In genomic region chr12:10411453-10411852, GRCm38 (mm10) we compare ENCODE assay signal across 42 mouse cellular contexts. TPM values are rescaled to one million over a fixed set of nuclear protein-coding genes. Genes with fewer than 3 reads are reported as not detected.
"Had no signal": no experiment of that assay in that cellular context is flagged by ENCODE, and none has a peak within 500 bp of the region (broad histone marks: within the 10 kb centered on the region; RNA-seq: fewer than 3 reads in every experiment).

No protein-coding gene starts in this region.

- H3K36me3 ChIP-seq: heart, embryonic 10.5 days; heart, embryonic 12.5 days; hindbrain, embryonic 10.5 days; hindbrain, embryonic 12.5 days; intestine, embryonic 15.5 days; kidney, embryonic 15.5 days; limb, embryonic 13.5 days; limb, embryonic 15.5 days; liver, embryonic 12.5 days had no signal

- H3K27me3 ChIP-seq: heart, embryonic 12.5 days; hindbrain, embryonic 12.5 days; intestine, embryonic 15.5 days; kidney, embryonic 15.5 days; limb, embryonic 13.5 days; limb, embryonic 15.5 days; liver, embryonic 12.5 days had no signal

- H3K4me1 ChIP-seq: hindbrain, embryonic 10.5 days; hindbrain, embryonic 12.5 days; intestine, embryonic 15.5 days; limb, embryonic 13.5 days; limb, embryonic 15.5 days; liver, embryonic 12.5 days had no signal

- H3K4me3 ChIP-seq: gastrocnemius, adult 2 months; heart, embryonic 10.5 days; heart, embryonic 12.5 days; hindbrain, embryonic 10.5 days; hindbrain, embryonic 12.5 days; intestine, embryonic 15.5 days; kidney, embryonic 15.5 days; limb, embryonic 13.5 days; limb, embryonic 15.5 days; liver, embryonic 12.5 days had no signal

- H3K9me3 ChIP-seq: heart, embryonic 10.5 days; heart, embryonic 12.5 days; hindbrain, embryonic 10.5 days; hindbrain, embryonic 12.5 days; intestine, embryonic 15.5 days; kidney, embryonic 15.5 days; limb, embryonic 13.5 days; limb, embryonic 15.5 days; liver, embryonic 12.5 days had no signal

- DNase-seq: gastrocnemius, adult 2 months; gastrocnemius, postnatal 10 days; gastrocnemius, postnatal 25 days; heart, adult 18-20 months; heart, postnatal 10 days; heart, postnatal 4 days; kidney, adult 18-20 months; kidney, adult 8-10 months; kidney, postnatal 14 days; kidney, postnatal 36 days; layer of hippocampus, adult 9-11 months; layer of hippocampus, postnatal 36 days; left cerebral cortex, postnatal 4 days had no signal

- H3K27ac ChIP-seq: gastrocnemius, adult 2 months; hindbrain, embryonic 10.5 days; hindbrain, embryonic 12.5 days; hindbrain, embryonic 14.5 days; intestine, embryonic 15.5 days; kidney, embryonic 15.5 days; kidney, postnatal 0 days; limb, embryonic 13.5 days; limb, embryonic 15.5 days; liver, embryonic 12.5 days; liver, embryonic 14.5 days had no signal

RNA-seq across cellular contexts. Expression of gene Nt5c1b, which starts 41.7 kb away (rescaled TPM):
- total RNA-seq: gastrocnemius, adult 2 months; gastrocnemius, postnatal 10 days; gastrocnemius, postnatal 25 days; gastrocnemius, postnatal 4 days; granulocyte monocyte progenitor cell, adult 5-6 weeks; heart, adult 18-20 months; heart, adult 8-10 months; heart, postnatal 10 days; heart, postnatal 25 days; heart, postnatal 4 days; layer of hippocampus, adult 18-20 months; layer of hippocampus, adult 8-10 months; layer of hippocampus, postnatal 14 days; layer of hippocampus, postnatal 36 days; left cerebral cortex, adult 18-20 months; left cerebral cortex, postnatal 14 days; left cerebral cortex, postnatal 4 days; liver, adult 2 months had no signal
- polyA plus RNA-seq: heart, embryonic 10.5 days; heart, embryonic 12.5 days; heart, embryonic 14.5 days; hindbrain, embryonic 10.5 days; hindbrain, embryonic 12.5 days; hindbrain, embryonic 14.5 days; hindbrain, embryonic 16.5 days; inflammation-experienced regulatory T-cells, adult 6 months; intestine, embryonic 15.5 days; intestine, postnatal 0 days; kidney, embryonic 15.5 days; kidney, postnatal 0 days; large intestine, adult 2 months; limb, embryonic 11.5 days; limb, embryonic 13.5 days; limb, embryonic 15.5 days; liver, adult 2 months; liver, embryonic 12.5 days; liver, embryonic 14.5 days; liver, embryonic 16.5 days had no signal
